Mouse (Mus musculus): ENCODE results near the gene Eid2b. TPM values are rescaled to one million over a fixed set of nuclear protein-coding genes. Genes with fewer than 3 reads are reported as not detected.

Gene Eid2b
- polyA plus RNA-seq, 2 experiments = 1.7 to 2.1 TPM

GRCm38 (mm10) chr7:28321974-28322720, 44.6 kb downstream of the Eid2b start:
- Histone ChIP-seq H3K27ac (no peak overlapping the region), H3K27me3 (ENCODE audit: control insufficient read depth, insufficient read depth, low read length) (no peaks in the 10 kb centered on the region), H3K9ac (replicated peaks) (no peak overlapping the region), H3K9me3 (ENCODE audit: control insufficient read depth, low read length) (no peaks in the 10 kb centered on the region), H3K36me3 (replicated peaks; ENCODE audit: control insufficient read depth, insufficient read depth, low read depth) (peaks cover 82% of the 10 kb centered on the region), H3K4me3 (ENCODE audit: insufficient read depth in 1 of 2, low read depth in 2 of 2, low read length in 2 of 2) (no peak overlapping the region), H3K4me1 (replicated peaks; ENCODE audit: control insufficient read depth in 2 of 2, insufficient read depth in 2 of 2, low read length in 1 of 2) (no peaks in the 10 kb centered on the region), H3K4me2 (ENCODE audit: low read depth) (no peak overlapping the region)
- ATAC-seq (ENCODE audit: insufficient read depth) (peak; percentile 22; the same call in 1 of the 2 replicates), DNase-seq (ENCODE audit: low read depth in 3 of 3, low spot score in 3 of 3) (no peak)
- TF ChIP-seq EP300 (IDR thresholded peaks at IDR 0.05; ENCODE audit: low read depth) = no peak
- no peak for TF ChIP-seq CTCF (IDR thresholded peaks at IDR 0.05; ENCODE audit: low read depth)
- 69% methylated on average over 15 of the region's 15 CpGs for WGBS (ENCODE audit: insufficient replicate concordance)

GRCm38 (mm10) chr7:28325293-28325692, 47.8 kb downstream of the Eid2b start:
- WGBS (ENCODE audit: insufficient replicate concordance) = 75% methylated on average over 8 of the region's 8 CpGs
- no peak for ATAC-seq (ENCODE audit: insufficient read depth)
- no peak overlapping the region for H3K9ac ChIP-seq (replicated peaks)
- no peak for DNase-seq (ENCODE audit: low read depth in 3 of 3, low spot score in 3 of 3)
- no peaks in the 10 kb centered on the region for H3K4me1 ChIP-seq (replicated peaks; ENCODE audit: control insufficient read depth in 2 of 2, insufficient read depth in 2 of 2, low read length in 1 of 2)
- H3K4me2 ChIP-seq (ENCODE audit: low read depth) = no peak overlapping the region
- peaks cover 70% of the 10 kb centered on the region for H3K36me3 ChIP-seq (replicated peaks; ENCODE audit: control insufficient read depth, insufficient read depth, low read depth)
- TF ChIP-seq CTCF (IDR thresholded peaks at IDR 0.05; ENCODE audit: low read depth) = no peak
- TF ChIP-seq EP300 (IDR thresholded peaks at IDR 0.05; ENCODE audit: low read depth) = no peak
- H3K9me3 ChIP-seq (ENCODE audit: control insufficient read depth, low read length) = no peaks in the 10 kb centered on the region
- H3K4me3 ChIP-seq (ENCODE audit: insufficient read depth in 1 of 2, low read depth in 2 of 2, low read length in 2 of 2) = no peak overlapping the region
- no peaks in the 10 kb centered on the region for H3K27me3 ChIP-seq (ENCODE audit: control insufficient read depth, insufficient read depth, low read length)
- no peak overlapping the region for H3K27ac ChIP-seq

- H3K27ac ChIP-seq = no peak overlapping the region
- DNase-seq (ENCODE audit: low read depth in 3 of 3, low spot score in 3 of 3) (no peak), ATAC-seq (ENCODE audit: insufficient read depth) (no peak)
- H3K27me3 ChIP-seq (ENCODE audit: control insufficient read depth, insufficient read depth, low read length) = no peaks in the 10 kb centered on the region
- peaks cover 66% of the 10 kb centered on the region for H3K36me3 ChIP-seq (replicated peaks; ENCODE audit: control insufficient read depth, insufficient read depth, low read depth)
- no peaks in the 10 kb centered on the region for H3K9me3 ChIP-seq (ENCODE audit: control insufficient read depth, low read length)
- no peak overlapping the region for H3K4me2 ChIP-seq (ENCODE audit: low read depth)
- H3K4me1 ChIP-seq (replicated peaks; ENCODE audit: control insufficient read depth in 2 of 2, insufficient read depth in 2 of 2, low read length in 1 of 2) = no peaks in the 10 kb centered on the region
- TF ChIP-seq CTCF (IDR thresholded peaks at IDR 0.05; ENCODE audit: low read depth) (no peak), EP300 (IDR thresholded peaks at IDR 0.05; ENCODE audit: low read depth) (no peak)
- 70% methylated on average over 4 of the region's 4 CpGs for WGBS (ENCODE audit: insufficient replicate concordance)
- no peak overlapping the region for H3K4me3 ChIP-seq (ENCODE audit: insufficient read depth in 1 of 2, low read depth in 2 of 2, low read length in 2 of 2)
- H3K9ac ChIP-seq (replicated peaks) = no peak overlapping the region
These were observed 48.9 kb downstream of the Eid2b start for GRCm38 (mm10) chr7:28326457-28326856.

- 89% methylated on average over 2 of the region's 2 CpGs for WGBS (ENCODE audit: insufficient replicate concordance)
- no peak for DNase-seq (ENCODE audit: low read depth in 3 of 3, low spot score in 3 of 3)
- H3K4me2 ChIP-seq (ENCODE audit: low read depth) = no peak overlapping the region
- no peaks in the 10 kb centered on the region for H3K4me1 ChIP-seq (replicated peaks; ENCODE audit: control insufficient read depth in 2 of 2, insufficient read depth in 2 of 2, low read length in 1 of 2)
- no peaks in the 10 kb centered on the region for H3K9me3 ChIP-seq (ENCODE audit: control insufficient read depth, low read length)
- no peak overlapping the region for H3K4me3 ChIP-seq (ENCODE audit: insufficient read depth in 1 of 2, low read depth in 2 of 2, low read length in 2 of 2)
- no peak overlapping the region for H3K9ac ChIP-seq (replicated peaks)
- peaks cover 52% of the 10 kb centered on the region for H3K36me3 ChIP-seq (replicated peaks; ENCODE audit: control insufficient read depth, insufficient read depth, low read depth)
- TF ChIP-seq EP300 (IDR thresholded peaks at IDR 0.05; ENCODE audit: low read depth) (no peak), CTCF (IDR thresholded peaks at IDR 0.05; ENCODE audit: low read depth) (no peak)
- no peaks in the 10 kb centered on the region for H3K27me3 ChIP-seq (ENCODE audit: control insufficient read depth, insufficient read depth, low read length)
- ATAC-seq (ENCODE audit: insufficient read depth) = no peak
- no peak overlapping the region for H3K27ac ChIP-seq
These were observed 50.7 kb downstream of the Eid2b start for GRCm38 (mm10) chr7:28328260-28328659.

Other genes with a start within 250 kb of the Eid2b start
- gene Psmc4, start 227.6 kb upstream of the Eid2b start, polyA plus RNA-seq (2012; rRNA removed) = 69.5 and 94.9 TPM in 2 replicates
- gene Psmc4, start 227.6 kb upstream of the Eid2b start, polyA plus RNA-seq (2014; fragmentation: Nextera tagmentation; extraction: Ambion mirVana) = 126 and 137 TPM in 2 replicates
- not detected in 2 replicates for gene Fcgbp, start 206.5 kb upstream of the Eid2b start, polyA plus RNA-seq (2012; rRNA removed)
- gene Fcgbp, start 206.5 kb upstream of the Eid2b start, polyA plus RNA-seq (2014; fragmentation: Nextera tagmentation; extraction: Ambion mirVana) = not detected in 2 replicates
- not detected in 2 replicates for gene 9530053A07Rik, start 148.3 kb upstream of the Eid2b start, polyA plus RNA-seq (2012; rRNA removed)
- gene 9530053A07Rik, start 148.3 kb upstream of the Eid2b start, polyA plus RNA-seq (2014; fragmentation: Nextera tagmentation; extraction: Ambion mirVana) = not detected in 2 replicates
- gene Fbl, start 108.0 kb upstream of the Eid2b start, polyA plus RNA-seq (2012; rRNA removed) = 135 and 219 TPM in 2 replicates
- gene Fbl, start 108.0 kb upstream of the Eid2b start, polyA plus RNA-seq (2014; fragmentation: Nextera tagmentation; extraction: Ambion mirVana) = 24.4 and 29.7 TPM in 2 replicates
- 2.7 and 3.6 TPM in 2 replicates for gene Dyrk1b, start 98.3 kb upstream of the Eid2b start, polyA plus RNA-seq (2012; rRNA removed)
- gene Dyrk1b, start 98.3 kb upstream of the Eid2b start, polyA plus RNA-seq (2014; fragmentation: Nextera tagmentation; extraction: Ambion mirVana) = 1.9 and 2.5 TPM in 2 replicates
- 1.3 and 2.3 TPM in 2 replicates for gene Eid2, start 9.9 kb upstream of the Eid2b start, polyA plus RNA-seq (2012; rRNA removed)
- gene Eid2, start 9.9 kb upstream of the Eid2b start, polyA plus RNA-seq (2014; fragmentation: Nextera tagmentation; extraction: Ambion mirVana) = 0.38 and 1.1 TPM in 2 replicates
- not detected in 2 replicates for gene Selenov, start 13.4 kb downstream of the Eid2b start, polyA plus RNA-seq (2012; rRNA removed)
- gene Selenov, start 13.4 kb downstream of the Eid2b start, polyA plus RNA-seq (2014; fragmentation: Nextera tagmentation; extraction: Ambion mirVana) = not detected in 2 replicates
- 0.03 and 0.04 TPM in 2 replicates for gene Dll3, start 24.5 kb downstream of the Eid2b start, polyA plus RNA-seq (2012; rRNA removed)
- not detected in 2 replicates for gene Dll3, start 24.5 kb downstream of the Eid2b start, polyA plus RNA-seq (2014; fragmentation: Nextera tagmentation; extraction: Ambion mirVana)
- 45.4 and 52.3 TPM in 2 replicates for gene Timm50, start 34.3 kb downstream of the Eid2b start, polyA plus RNA-seq (2012; rRNA removed)
- gene Timm50, start 34.3 kb downstream of the Eid2b start, polyA plus RNA-seq (2014; fragmentation: Nextera tagmentation; extraction: Ambion mirVana) = 91.1 and 95.2 TPM in 2 replicates
- 29.4 and 29.6 TPM in 2 replicates for gene Supt5, start 61.0 kb downstream of the Eid2b start, polyA plus RNA-seq (2012; rRNA removed)
- gene Supt5, start 61.0 kb downstream of the Eid2b start, polyA plus RNA-seq (2014; fragmentation: Nextera tagmentation; extraction: Ambion mirVana) = 21.7 and 26.2 TPM in 2 replicates
- 512 and 1,209 TPM in 2 replicates for gene Rps16, start 72.9 kb downstream of the Eid2b start, polyA plus RNA-seq (2012; rRNA removed)
- gene Rps16, start 72.9 kb downstream of the Eid2b start, polyA plus RNA-seq (2014; fragmentation: Nextera tagmentation; extraction: Ambion mirVana) = 874 and 900 TPM in 2 replicates
- gene Plekhg2, start 94.9 kb downstream of the Eid2b start, polyA plus RNA-seq (2012; rRNA removed) = 3.2 and 3.3 TPM in 2 replicates
- gene Plekhg2, start 94.9 kb downstream of the Eid2b start, polyA plus RNA-seq (2014; fragmentation: Nextera tagmentation; extraction: Ambion mirVana) = 2.7 and 3.4 TPM in 2 replicates
- gene Zfp36, start 102.5 kb downstream of the Eid2b start, polyA plus RNA-seq (2012; rRNA removed) = 3.9 and 5.1 TPM in 2 replicates
- gene Zfp36, start 102.5 kb downstream of the Eid2b start, polyA plus RNA-seq (2014; fragmentation: Nextera tagmentation; extraction: Ambion mirVana) = 4.6 and 5.0 TPM in 2 replicates
- 21.0 and 22.2 TPM in 2 replicates for gene Med29, start 115.0 kb downstream of the Eid2b start, polyA plus RNA-seq (2012; rRNA removed)
- gene Med29, start 115.0 kb downstream of the Eid2b start, polyA plus RNA-seq (2014; fragmentation: Nextera tagmentation; extraction: Ambion mirVana) = 25.7 and 27.2 TPM in 2 replicates
- 25.2 and 40.4 TPM in 2 replicates for gene Paf1, start 115.2 kb downstream of the Eid2b start, polyA plus RNA-seq (2012; rRNA removed)
- gene Paf1, start 115.2 kb downstream of the Eid2b start, polyA plus RNA-seq (2014; fragmentation: Nextera tagmentation; extraction: Ambion mirVana) = 15.0 and 18.3 TPM in 2 replicates
- gene Gmfg, start 159.7 kb downstream of the Eid2b start, polyA plus RNA-seq (2012; rRNA removed) = 13.1 and 22.2 TPM in 2 replicates
- gene Gmfg, start 159.7 kb downstream of the Eid2b start, polyA plus RNA-seq (2014; fragmentation: Nextera tagmentation; extraction: Ambion mirVana) = 31.4 and 39.3 TPM in 2 replicates
- 0.41 and 0.58 TPM in 2 replicates for gene Lrfn1, start 174.2 kb downstream of the Eid2b start, polyA plus RNA-seq (2012; rRNA removed)
- gene Lrfn1, start 174.2 kb downstream of the Eid2b start, polyA plus RNA-seq (2014; fragmentation: Nextera tagmentation; extraction: Ambion mirVana) = 0.15 TPM in 1 of 2 replicates, not detected in the other
- gene Ifnl2, start 232.7 kb downstream of the Eid2b start, polyA plus RNA-seq (2012; rRNA removed) = not detected in 2 replicates
- gene Ifnl2, start 232.7 kb downstream of the Eid2b start, polyA plus RNA-seq (2014; fragmentation: Nextera tagmentation; extraction: Ambion mirVana) = not detected in 2 replicates
- not detected in 2 replicates for gene Ifnl3, start 245.1 kb downstream of the Eid2b start, polyA plus RNA-seq (2012; rRNA removed)
- not detected in 2 replicates for gene Ifnl3, start 245.1 kb downstream of the Eid2b start, polyA plus RNA-seq (2014; fragmentation: Nextera tagmentation; extraction: Ambion mirVana)

Data from liver, embryonic 14.5 days (tissue).